Mouse (Mus musculus) thymus, adult 2 months (tissue): ENCODE data around the gene Gpr156. TPM values are rescaled to one million over a fixed set of nuclear protein-coding genes. Genes with fewer than 3 reads are reported as not detected.

Experiments used
- DNase-seq: peaks from one replicate; pipeline ENCODE4 v3.0.0; 2021
- H3K27ac ChIP-seq: fragments of 200-500 bp; 2 replicates; pipeline ENCODE4 v1.5.1; 2012; ENCODE audit warnings: low read length, control low read depth; ENCODE audit not compliant: control insufficient read depth, insufficient read depth
- H3K27me3 ChIP-seq: fragments of 200-500 bp; 2 replicates; pipeline ENCODE4 v1.6.1; 2012; ENCODE audit warnings: mild to moderate bottlenecking, low read length, moderate library complexity, mixed read lengths; ENCODE audit not compliant: control insufficient read depth, insufficient read depth
- H3K36me3 ChIP-seq: fragments of 200-500 bp; 2 replicates; pipeline ENCODE4 v1.6.1; 2012; ENCODE audit warnings: mild to moderate bottlenecking, low read length, moderate library complexity; ENCODE audit not compliant: control insufficient read depth, insufficient read depth
- H3K4me1 ChIP-seq: fragments of 200-500 bp; replicated peaks from 2 replicates; pipeline ENCODE4 v1.6.1; 2012; ENCODE audit warnings: low read length; ENCODE audit not compliant: control insufficient read depth, insufficient read depth
- H3K4me3 ChIP-seq: fragments of 200-500 bp; 2 replicates; pipeline ENCODE4 v1.5.1; 2012; ENCODE audit warnings: mild to moderate bottlenecking, low read length, control low read depth, moderate library complexity; ENCODE audit not compliant: control insufficient read depth, insufficient read depth
- CTCF ChIP-seq: fragments of 200-500 bp; IDR thresholded peaks from 2 replicates; pipeline ENCODE4 v1.5.1; 2012; ENCODE audit warnings: mild to moderate bottlenecking, control low read depth, low read length, moderate library complexity, borderline replicate concordance; ENCODE audit not compliant: control insufficient read depth, poor library complexity, insufficient read depth; ENCODE audit errors: extremely low read depth
- POLR2A ChIP-seq: fragments of 200-500 bp; IDR thresholded peaks from 2 replicates; pipeline ENCODE4 v1.6.1; 2012; ENCODE audit warnings: mild to moderate bottlenecking, low read length, control low read depth, moderate library complexity; ENCODE audit not compliant: control insufficient read depth, poor library complexity, insufficient read depth; ENCODE audit errors: extremely low read depth
- WGBS: fragments of 180-500 bp; shearing (Covaris S2); methylation state at CpG from one replicate; pipeline ENCODE4 v1.1.7; 2018; 5-methylcytosine and 5-hydroxymethylcytosine counted together
- polyA plus RNA-seq: library from polyadenylated mRNA; depleted of rRNA; stranded (reverse); fragments of >200 nt; gene quantifications from 2 replicates; pipeline ENCODE4 v1.2.3, GENCODE M21; 2012

The Gpr156 gene
- polyA plus RNA-seq, 1 experiment: 0.09 TPM

DNA sequence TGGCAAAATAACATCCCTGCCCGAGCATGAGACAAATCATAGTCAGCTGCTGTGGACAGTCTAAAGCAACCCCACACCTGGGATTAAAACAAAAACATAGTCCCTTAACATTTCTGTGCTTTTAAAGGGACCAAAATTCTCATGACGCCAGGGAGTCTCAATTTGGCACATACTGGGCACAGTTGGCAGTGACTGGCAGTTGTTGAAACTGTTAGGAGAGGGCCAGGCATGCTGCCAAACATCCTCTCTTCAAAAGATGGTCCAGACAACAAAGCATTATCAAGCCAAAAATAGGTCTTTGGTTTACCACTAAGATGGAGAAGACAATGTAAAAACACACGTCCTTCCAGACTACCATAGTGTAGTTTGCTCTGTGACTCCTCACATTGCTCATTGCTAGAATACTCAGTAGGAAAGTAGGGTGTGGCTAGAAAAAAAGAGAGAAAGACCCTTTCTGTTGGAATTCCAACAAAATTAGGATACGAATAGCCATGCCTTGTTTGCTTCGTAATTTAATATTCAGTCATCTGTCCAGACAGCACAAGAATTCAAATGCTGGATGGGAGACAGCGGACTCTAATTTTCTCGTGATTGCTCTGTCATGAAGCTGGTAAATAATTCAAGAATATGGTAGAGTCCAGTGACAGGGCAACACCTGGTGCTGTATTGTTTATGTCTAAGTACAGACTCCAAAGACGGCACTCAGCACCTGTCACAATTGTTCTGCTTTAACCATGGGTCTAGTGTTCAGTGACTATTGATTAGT is 28.9 kb downstream of the Gpr156 start:
- H3K27ac ChIP-seq: no peak overlapping the region
- H3K4me1 ChIP-seq: no peaks in the 10 kb centered on the region
- H3K27me3 ChIP-seq: no peaks in the 10 kb centered on the region
- H3K36me3 ChIP-seq: no peaks in the 10 kb centered on the region
- no peak overlapping the region for H3K4me3 ChIP-seq
- WGBS: 81% methylated on average over 8 of the region's 8 CpGs
- DNase-seq: no peak
- TF ChIP-seq POLR2A (no peak), CTCF (no peak)

DNA sequence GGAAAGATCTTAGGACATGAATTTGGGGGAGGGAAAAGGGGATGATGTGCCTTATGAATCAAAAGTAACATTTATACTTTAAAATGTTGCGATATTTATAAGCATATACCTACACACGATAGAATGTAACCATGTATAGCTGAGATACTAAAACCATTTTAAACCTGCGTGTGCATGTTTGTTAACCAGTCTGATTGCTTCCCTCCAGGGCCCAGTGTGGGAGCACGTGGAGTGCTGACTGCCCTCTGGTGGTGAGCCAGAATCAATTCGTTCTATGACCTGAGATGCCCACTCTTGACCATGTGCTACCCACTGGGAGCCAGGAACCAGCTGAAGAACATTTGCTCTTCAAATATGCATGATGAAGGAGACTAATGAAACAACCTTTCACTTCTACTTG is 30.9 kb downstream of the Gpr156 start:
- H3K27ac ChIP-seq: no peak overlapping the region
- peak; percentile 64 for DNase-seq
- no peak overlapping the region for H3K4me3 ChIP-seq
- H3K4me1 ChIP-seq: no peaks in the 10 kb centered on the region
- H3K27me3 ChIP-seq: no peaks in the 10 kb centered on the region
- no peaks in the 10 kb centered on the region for H3K36me3 ChIP-seq
- TF ChIP-seq POLR2A (no peak), CTCF (peak; percentile 70; the same call in 1 of the 2 replicates)
- 28% methylated on average over 5 of the region's 5 CpGs for WGBS

DNA sequence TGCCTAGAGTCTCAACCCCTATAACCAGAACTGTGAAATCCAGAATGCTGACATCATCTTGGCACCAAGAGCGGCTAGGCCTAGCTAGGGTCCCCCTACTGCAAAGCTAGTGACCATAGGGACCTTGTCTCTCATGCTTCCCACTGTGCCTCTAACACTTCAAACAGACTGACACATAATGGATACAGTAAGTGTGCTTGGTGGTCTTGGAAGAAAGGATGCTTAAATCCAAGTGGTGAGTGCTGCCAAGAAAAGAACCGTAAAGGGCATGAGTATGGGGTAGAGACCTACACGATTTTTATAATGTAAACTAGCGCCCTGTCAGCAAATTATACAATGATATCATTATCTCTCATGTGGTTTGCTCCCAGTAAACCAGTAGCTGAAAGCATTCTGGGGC is 32.1 kb downstream of the Gpr156 start:
- Histone ChIP-seq H3K27me3 (no peaks in the 10 kb centered on the region), H3K36me3 (no peaks in the 10 kb centered on the region), H3K27ac (no peak overlapping the region), H3K4me3 (no peak overlapping the region), H3K4me1 (no peaks in the 10 kb centered on the region)
- 94% methylated on average over 4 of the region's 4 CpGs for WGBS
- no peak for DNase-seq
- TF ChIP-seq POLR2A: no peak
- no peak for TF ChIP-seq CTCF

DNA sequence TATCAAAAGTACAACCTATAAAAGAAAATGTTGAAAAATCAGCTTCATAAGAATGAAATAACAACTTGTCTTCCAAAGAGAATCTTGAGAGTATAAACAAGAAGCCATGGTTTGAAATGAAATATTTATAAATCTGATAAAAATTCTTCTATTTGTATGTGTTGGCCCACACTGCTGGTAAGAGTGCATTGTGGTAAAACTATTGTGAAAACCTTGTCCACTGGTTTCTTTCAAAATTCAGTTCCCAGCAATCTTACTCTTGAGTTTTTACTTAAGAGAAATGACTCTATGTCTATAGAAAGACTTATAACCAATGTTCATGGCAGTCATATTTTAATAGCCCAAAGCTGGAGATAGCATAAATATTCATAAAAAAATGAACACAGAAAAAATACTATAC is 34.9 kb downstream of the Gpr156 start:
- Histone ChIP-seq H3K27ac (no peak overlapping the region), H3K36me3 (no peaks in the 10 kb centered on the region), H3K27me3 (no peaks in the 10 kb centered on the region), H3K4me3 (no peak overlapping the region), H3K4me1 (no peaks in the 10 kb centered on the region)
- no peak for TF ChIP-seq CTCF
- no peak for TF ChIP-seq POLR2A
- DNase-seq: no peak

DNA sequence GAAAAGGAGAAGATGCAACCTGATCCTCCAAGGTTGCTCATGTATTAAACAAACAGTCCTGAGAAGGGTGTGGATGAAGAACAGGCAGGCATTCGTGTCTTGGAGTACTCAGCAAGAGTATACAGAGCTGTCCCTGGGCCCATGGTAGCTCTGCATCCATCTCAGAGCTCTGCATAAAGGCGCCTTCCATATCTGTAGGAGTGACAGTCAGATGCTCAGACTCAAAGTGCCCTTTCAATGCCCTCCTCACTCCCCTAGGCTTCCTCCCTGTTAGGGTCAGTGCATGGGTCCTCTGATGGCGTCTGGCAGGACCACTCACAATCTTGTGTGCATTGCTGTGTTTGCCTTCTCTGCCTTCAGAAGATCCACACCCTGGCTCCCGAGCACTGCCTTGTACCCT is 36.9 kb downstream of the Gpr156 start:
- 90% methylated on average over 4 of the region's 4 CpGs for WGBS
- Histone ChIP-seq H3K4me1 (no peaks in the 10 kb centered on the region), H3K27ac (no peak overlapping the region), H3K4me3 (no peak overlapping the region), H3K27me3 (no peaks in the 10 kb centered on the region), H3K36me3 (no peaks in the 10 kb centered on the region)
- TF ChIP-seq CTCF: no peak
- no peak for TF ChIP-seq POLR2A
- DNase-seq: no peak

DNA sequence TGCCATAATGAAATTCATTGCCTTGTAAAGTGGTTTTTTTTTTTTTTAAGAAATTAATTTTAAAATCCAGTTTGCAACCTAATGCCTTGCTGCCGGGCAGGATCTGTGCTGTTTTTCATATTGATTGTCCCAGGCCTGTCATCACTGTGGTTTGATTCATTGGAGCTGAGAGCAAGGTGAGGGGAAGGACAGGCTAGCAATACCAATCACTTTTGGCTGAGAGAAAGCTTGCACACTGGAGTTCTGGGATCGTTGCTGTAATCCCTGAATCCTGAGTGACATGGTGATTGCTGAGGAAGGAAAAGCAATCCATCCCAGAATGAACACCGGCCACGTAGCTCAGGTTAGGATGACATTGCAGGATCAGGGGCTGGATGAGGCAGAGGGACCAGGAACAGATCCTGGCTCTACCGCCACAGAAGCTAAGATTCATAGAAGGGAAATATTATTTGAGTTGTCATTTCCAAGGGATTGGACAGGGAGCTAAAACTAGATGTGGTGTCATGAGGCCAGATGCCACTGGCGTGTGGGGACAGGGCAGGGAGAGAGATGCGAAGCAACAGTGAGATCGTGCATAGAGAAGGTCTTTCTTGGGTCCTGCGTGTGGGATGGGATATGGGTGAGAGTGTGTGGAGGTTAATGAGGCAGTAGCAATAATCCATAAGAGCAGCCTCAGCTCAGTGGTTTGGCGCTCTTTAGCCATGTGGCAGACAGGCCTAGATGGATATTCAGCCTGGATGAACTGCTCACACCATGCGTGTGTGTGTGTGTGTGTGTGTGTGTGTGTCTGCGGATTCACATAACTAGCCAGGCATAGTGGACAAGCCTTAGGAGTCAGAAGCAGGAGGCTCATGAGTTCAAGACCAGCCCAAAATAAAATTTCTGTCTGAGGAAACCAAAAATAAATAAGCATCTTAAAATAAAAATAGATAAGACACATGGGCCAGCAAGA is 38.0 kb downstream of the Gpr156 start:
- WGBS: 93% methylated on average over 12 of the region's 12 CpGs
- no peak overlapping the region for H3K27ac ChIP-seq
- H3K36me3 ChIP-seq: no peaks in the 10 kb centered on the region
- TF ChIP-seq POLR2A (no peak), CTCF (no peak)
- H3K27me3 ChIP-seq: no peaks in the 10 kb centered on the region
- no peak for DNase-seq
- H3K4me3 ChIP-seq: no peak overlapping the region
- H3K4me1 ChIP-seq: no peaks in the 10 kb centered on the region

DNA sequence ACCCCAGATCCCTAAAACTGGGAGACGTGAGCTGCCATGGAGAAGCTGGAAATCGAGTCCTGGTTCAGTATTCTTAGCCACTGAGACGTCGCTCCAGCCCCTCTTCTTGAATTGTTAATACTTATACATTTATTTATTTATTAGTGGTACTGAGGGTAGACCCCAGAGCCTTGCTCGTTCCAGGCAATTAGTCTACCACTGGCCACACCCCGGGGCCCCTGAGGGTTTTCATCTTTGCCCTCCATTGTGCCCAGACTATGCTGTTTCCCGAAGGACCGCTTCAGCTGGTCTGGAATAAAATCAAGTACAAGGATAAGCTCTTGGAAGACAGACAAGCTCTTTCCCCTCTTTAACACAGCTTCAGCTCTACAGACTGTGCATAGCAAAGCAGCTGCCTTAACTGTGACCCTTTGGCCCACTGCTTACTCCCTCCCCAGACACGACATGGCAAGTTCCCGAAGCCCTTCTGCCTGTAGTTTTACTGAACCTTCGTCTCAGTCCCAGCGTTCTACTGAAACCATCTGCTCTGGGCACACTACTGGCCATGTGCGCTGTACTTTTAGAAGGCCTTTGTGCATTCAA is 39.1 kb downstream of the Gpr156 start:
- 93% methylated on average over 13 of the region's 13 CpGs for WGBS
- no peaks in the 10 kb centered on the region for H3K27me3 ChIP-seq
- peaks cover 3% of the 10 kb centered on the region for H3K4me1 ChIP-seq
- no peak overlapping the region for H3K4me3 ChIP-seq
- H3K36me3 ChIP-seq: no peaks in the 10 kb centered on the region
- no peak for DNase-seq
- TF ChIP-seq CTCF (no peak), POLR2A (no peak)
- H3K27ac ChIP-seq: no peak overlapping the region
